20 mouse cellular contexts compared by ENCODE assay signal in genomic region chrX:85886651-85887050, GRCm38 (mm10). TPM values are rescaled to one million over a fixed set of nuclear protein-coding genes. Genes with fewer than 3 reads are reported as not detected.
A peak's percentile ranks its signal among the peaks of the same experiment; 100 is the strongest.
DNase-seq lines count a peak whose midpoint lies in the region; ATAC-seq and TF ChIP-seq lines count a peak whose summit lies in the region.
"Had no signal": no experiment of that assay in that cellular context is flagged by ENCODE, and none has a peak within 500 bp of the region (broad histone marks: within the 10 kb centered on the region; RNA-seq: fewer than 3 reads in every experiment).

No protein-coding gene starts in this region.

- WGBS in limb, embryonic 11.5 days, result 34% methylated on average over 5 of the region's 5 CpGs
- 31% methylated on average over 5 of the region's 5 CpGs for WGBS in limb, embryonic 10.5 days
- WGBS in heart, embryonic 10.5 days, result 28% methylated on average over 5 of the region's 5 CpGs
- WGBS in kidney, adult 2 months, result 21% methylated on average over 5 of the region's 5 CpGs
- 46% methylated on average over 5 of the region's 5 CpGs for WGBS in midbrain, embryonic 14.5 days

- H3K27me3 ChIP-seq in limb, embryonic 11.5 days (ENCODE audit: control insufficient read depth, insufficient read depth, low read length), result no peaks in the 10 kb centered on the region
- no peaks in the 10 kb centered on the region for H3K27me3 ChIP-seq in limb, embryonic 10.5 days (ENCODE audit: low read depth, poor library complexity, severe bottlenecking)
- no peaks in the 10 kb centered on the region for H3K27me3 ChIP-seq in heart, embryonic 10.5 days (ENCODE audit: insufficient read depth, poor library complexity, severe bottlenecking)
- no peaks in the 10 kb centered on the region for H3K27me3 ChIP-seq in kidney, adult 2 months (replicated peaks; ENCODE audit: control insufficient read depth, insufficient read depth, low read length)
- H3K27me3 ChIP-seq in midbrain, embryonic 14.5 days (ENCODE audit: control insufficient read depth, insufficient read depth, low read length), result no peaks in the 10 kb centered on the region
- H3K27me3 ChIP-seq: hindbrain, embryonic 15.5 days; limb, embryonic 13.5 days had no signal

- H3K27ac ChIP-seq in limb, embryonic 11.5 days (replicated peaks; ENCODE audit: low read depth, low read length), result no peak overlapping the region
- H3K27ac ChIP-seq in limb, embryonic 10.5 days, result no peak overlapping the region
- H3K27ac ChIP-seq in heart, embryonic 10.5 days, result peak overlapping the region; percentile 70; the same call in 1 of the 2 replicates
- no peak overlapping the region for H3K27ac ChIP-seq in kidney, adult 2 months (ENCODE audit: insufficient read depth, low read depth, low read length)
- H3K27ac ChIP-seq in midbrain, embryonic 14.5 days (replicated peaks; ENCODE audit: low read depth, low read length), result no peak overlapping the region
- H3K27ac ChIP-seq: hindbrain, embryonic 15.5 days; layer of hippocampus, adult 2 months; limb, embryonic 13.5 days; liver, embryonic 14.5 days had no signal

- ATAC-seq in limb, embryonic 11.5 days (ENCODE audit: insufficient number of reproducible peaks, low FRiP score, low TSS enrichment, low read depth), result no peak
- no peak for ATAC-seq in midbrain, embryonic 14.5 days (ENCODE audit: low FRiP score, low TSS enrichment)
- ATAC-seq: intestine, postnatal 0 days had no signal

- H3K9me3 ChIP-seq in limb, embryonic 11.5 days (ENCODE audit: control insufficient read depth, low read length), result no peaks in the 10 kb centered on the region
- H3K9me3 ChIP-seq in limb, embryonic 10.5 days (replicated peaks), result no peaks in the 10 kb centered on the region
- H3K9me3 ChIP-seq in heart, embryonic 10.5 days, result no peaks in the 10 kb centered on the region
- H3K9me3 ChIP-seq in midbrain, embryonic 14.5 days (ENCODE audit: control insufficient read depth, low read length), result no peaks in the 10 kb centered on the region
- H3K9me3 ChIP-seq: G1E; hindbrain, embryonic 15.5 days; limb, embryonic 13.5 days had no signal

- no peak overlapping the region for H3K4me3 ChIP-seq in limb, embryonic 11.5 days (ENCODE audit: low read depth, low read length)
- no peak overlapping the region for H3K4me3 ChIP-seq in limb, embryonic 10.5 days
- H3K4me3 ChIP-seq in heart, embryonic 10.5 days, result no peak overlapping the region
- no peak overlapping the region for H3K4me3 ChIP-seq in kidney, adult 2 months (ENCODE audit: insufficient read depth, low read depth, low read length)
- H3K4me3 ChIP-seq in midbrain, embryonic 14.5 days (replicated peaks; ENCODE audit: low read depth, low read length), result no peak overlapping the region
- H3K4me3 ChIP-seq: hindbrain, embryonic 15.5 days; layer of hippocampus, adult 2 months; limb, embryonic 13.5 days had no signal

- no peak overlapping the region for H3K4me2 ChIP-seq in limb, embryonic 11.5 days (ENCODE audit: low read depth, severe bottlenecking)
- H3K4me2 ChIP-seq in midbrain, embryonic 14.5 days (ENCODE audit: low read length), result no peak overlapping the region
- H3K4me2 ChIP-seq: hindbrain, embryonic 15.5 days; limb, embryonic 13.5 days had no signal

- no peak for TF ChIP-seq CTCF in kidney, adult 2 months (conservative IDR thresholded peaks at IDR 0.05; ENCODE audit: insufficient read depth, insufficient read length, low read depth, low read length)

- H3K36me3 ChIP-seq in limb, embryonic 11.5 days (ENCODE audit: control insufficient read depth, insufficient read depth, low read length), result no peaks in the 10 kb centered on the region
- no peaks in the 10 kb centered on the region for H3K36me3 ChIP-seq in limb, embryonic 10.5 days
- H3K36me3 ChIP-seq in heart, embryonic 10.5 days, result no peaks in the 10 kb centered on the region
- H3K36me3 ChIP-seq in kidney, adult 2 months (ENCODE audit: control insufficient read depth, insufficient read depth, low read length), result no peaks in the 10 kb centered on the region
- H3K36me3 ChIP-seq in midbrain, embryonic 14.5 days (ENCODE audit: control insufficient read depth, insufficient read depth, low read length), result no peaks in the 10 kb centered on the region
- H3K36me3 ChIP-seq: G1E; hindbrain, embryonic 15.5 days; limb, embryonic 13.5 days had no signal

- no peak for TF ChIP-seq POLR2A in kidney, adult 2 months (IDR thresholded peaks at IDR 0.05; ENCODE audit: low read depth, low read length)

- H3K9ac ChIP-seq in limb, embryonic 11.5 days (ENCODE audit: low read length), result no peak overlapping the region
- no peak overlapping the region for H3K9ac ChIP-seq in midbrain, embryonic 14.5 days (replicated peaks; ENCODE audit: low read length)
- H3K9ac ChIP-seq: hindbrain, embryonic 15.5 days; limb, embryonic 13.5 days; liver, embryonic 14.5 days had no signal

- H3K4me1 ChIP-seq in limb, embryonic 11.5 days (ENCODE audit: control insufficient read depth, insufficient read depth, low read length), result no peaks in the 10 kb centered on the region
- no peaks in the 10 kb centered on the region for H3K4me1 ChIP-seq in limb, embryonic 10.5 days
- H3K4me1 ChIP-seq in heart, embryonic 10.5 days, result no peaks in the 10 kb centered on the region
- H3K4me1 ChIP-seq in kidney, adult 2 months (ENCODE audit: control insufficient read depth, insufficient read depth, low read length), result no peaks in the 10 kb centered on the region
- H3K4me1 ChIP-seq in midbrain, embryonic 14.5 days (ENCODE audit: control insufficient read depth, insufficient read depth, low read length), result no peaks in the 10 kb centered on the region
- H3K4me1 ChIP-seq: hindbrain, embryonic 15.5 days; limb, embryonic 13.5 days had no signal

- peak; percentile 20 for DNase-seq in limb, embryonic 11.5 days (ENCODE audit: low spot score)
- DNase-seq in limb, embryonic 10.5 days (ENCODE audit: low spot score), result no peak
- DNase-seq in embryo, embryonic 10.5 days (ENCODE audit: low spot score), result peak; percentile 12
- peak; percentile 72 for DNase-seq in heart, embryonic 10.5 days (ENCODE audit: low spot score)
- peak; percentile 27 for DNase-seq in heart, postnatal 4 days
- DNase-seq in kidney, adult 2 months, result no peak
- no peak for DNase-seq in midbrain, embryonic 14.5 days
- DNase-seq in thymus, postnatal 4 days, result no peak
- DNase-seq: adrenal gland, adult 8-10 months; cerebellum, adult 11-12 months; cerebellum, postnatal 36 days; kidney, postnatal 10 days; lung, postnatal 14 days; thymus, postnatal 14 days had no signal

RNA-seq across cellular contexts. Expression of gene 5430427O19Rik, which starts 16.5 kb away (rescaled TPM):
- polyA plus RNA-seq in limb, embryonic 11.5 days (2014; fragmentation: Nextera tagmentation; extraction: Ambion mirVana), result 0.09 TPM in 1 of 2 replicates, not detected in the other
- 0.05 TPM in 2 replicates for polyA plus RNA-seq in limb, embryonic 10.5 days (2016; fragmentation: Nextera tagmentation; extraction: Ambion mirVana)
- 0.07 and 0.11 TPM in 2 replicates for polyA plus RNA-seq in heart, embryonic 10.5 days (2016; fragmentation: Nextera tagmentation; extraction: Ambion mirVana)
- total RNA-seq in heart, postnatal 4 days (2021), result under 1 TPM in 1 of 2 experiments, not detected in 1; 0.07 TPM
- polyA plus RNA-seq in kidney, adult 2 months (2012; rRNA removed), result 0.05 and 0.08 TPM in 2 replicates
- polyA plus RNA-seq in midbrain, embryonic 14.5 days (2014; fragmentation: Nextera tagmentation; extraction: Ambion mirVana), result 0.11 TPM in 1 of 2 replicates, not detected in the other
- polyA plus RNA-seq: hindbrain, embryonic 15.5 days had no signal

Comparison
In these comparisons a context has a peak if more than half of its experiments do, and no peak if none do; other contexts are left out.
1. DNase-seq: peak in limb, embryonic 11.5 days (single experiment), embryo, embryonic 10.5 days (single experiment), heart, embryonic 10.5 days (single experiment) and heart, postnatal 4 days (single experiment); none in limb, embryonic 10.5 days (single experiment), kidney, adult 2 months (single experiment), midbrain, embryonic 14.5 days (single experiment) and thymus, postnatal 4 days (single experiment).